In genomic region chr11:80602707-80603441, GRCm38 (mm10) we compare ENCODE assay signal across 8 mouse cellular contexts.
A peak's percentile ranks its signal among the peaks of the same experiment; 100 is the strongest.
DNase-seq lines count a peak whose midpoint lies in the region; ATAC-seq and TF ChIP-seq lines count a peak whose summit lies in the region.

No protein-coding gene starts in this region.

- H3K27ac ChIP-seq in embryonic facial prominence, embryonic 11.5 days (replicated peaks; ENCODE audit: low read depth, low read length): no peak overlapping the region

- no peaks in the 10 kb centered on the region for H3K4me1 ChIP-seq in embryonic facial prominence, embryonic 11.5 days (ENCODE audit: control insufficient read depth, insufficient read depth, low read length)

- no peaks in the 10 kb centered on the region for H3K79me2 ChIP-seq in myocyte (ENCODE audit: control insufficient read depth, insufficient read depth)

- peak overlapping the region; percentile 21 for H3ac ChIP-seq in myocyte (ENCODE audit: control insufficient read depth, insufficient read length)

- no peaks in the 10 kb centered on the region for H3K9me3 ChIP-seq in embryonic facial prominence, embryonic 11.5 days (replicated peaks; ENCODE audit: control insufficient read depth, low read length)

- H3K4me3 ChIP-seq in embryonic facial prominence, embryonic 11.5 days (ENCODE audit: low read depth, low read length): peak overlapping the region; percentile 18
- H3K4me3 ChIP-seq in myocyte: peak overlapping the region; percentile 9

- peak overlapping the region; percentile 46 for H3K9ac ChIP-seq in embryonic facial prominence, embryonic 11.5 days (replicated peaks; ENCODE audit: low read length)

- ATAC-seq in embryonic facial prominence, embryonic 11.5 days (replicated peaks; ENCODE audit: insufficient number of reproducible peaks, low FRiP score, low TSS enrichment, low read depth): peak; percentile 62

- DNase-seq in spleen, adult 18-20 months: peak; percentile 12 to 16
- DNase-seq in spleen, postnatal 4 days (ENCODE audit: low spot score in 2 of 2): no peak
- DNase-seq in embryonic facial prominence, embryonic 11.5 days (ENCODE audit: low spot score): peak; percentile 59
- peak; percentile 22 to 24 for DNase-seq in heart, postnatal 10 days
- DNase-seq in left cerebral cortex, postnatal 25 days (ENCODE audit: low spot score in 2 of 2): peak; percentile 89 to 98
- DNase-seq in thymus, postnatal 14 days: peak; percentile 33
- no peak for DNase-seq in kidney, postnatal 4 days

- peak; percentile 52 for TF ChIP-seq POLR2A in myocyte (IDR thresholded peaks at IDR 0.05; ENCODE audit: insufficient read length, low read depth)

- no peaks in the 10 kb centered on the region for H3K36me3 ChIP-seq in embryonic facial prominence, embryonic 11.5 days (replicated peaks; ENCODE audit: control insufficient read depth, insufficient read depth, low read depth, low read length)
- H3K36me3 ChIP-seq in myocyte (ENCODE audit: control insufficient read depth, insufficient read depth): no peaks in the 10 kb centered on the region

- intact Hi-C loops in heart, postnatal 10 days (cut with DNase I): loop anchor here (5.0 kb wide), 1 partner anchor 126 kb away; the partner anchor contains the start of gene Cdk5r1
- intact Hi-C loops in left cerebral cortex, postnatal 25 days (cut with DNase I): loop anchor here (1.0 to 5.0 kb wide), 7 partner anchors 20 to 118 kb away; no protein-coding TSS in a partner anchor

- H3K27me3 ChIP-seq in embryonic facial prominence, embryonic 11.5 days (ENCODE audit: control insufficient read depth, insufficient read depth, low read length): no peaks in the 10 kb centered on the region
- no peaks in the 10 kb centered on the region for H3K27me3 ChIP-seq in myocyte (ENCODE audit: control insufficient read depth, insufficient read depth, insufficient read length)

- H3K4me2 ChIP-seq in embryonic facial prominence, embryonic 11.5 days (ENCODE audit: low read depth, low read length): peak overlapping the region; percentile 54
- H3K4me2 ChIP-seq in myocyte (ENCODE audit: low read depth): peak overlapping the region; percentile 92

- 2% methylated on average over 24 of the region's 24 CpGs for WGBS in embryonic facial prominence, embryonic 11.5 days

TF ChIP-seq in myocyte, 11 proteins besides CTCF, POLR2A, EP300 and RAD21:
- TF ChIP-seq SRF (IDR thresholded peaks at IDR 0.05; ENCODE audit: control insufficient read depth, insufficient read length, low read depth) (no peak), REST (IDR thresholded peaks at IDR 0.05; ENCODE audit: insufficient read depth, insufficient read length) (no peak), TCF3 (IDR thresholded peaks at IDR 0.05; ENCODE audit: insufficient read length, low read depth) (no peak), CEBPB (IDR thresholded peaks at IDR 0.05; ENCODE audit: insufficient read depth, poor library complexity, severe bottlenecking) (0 out of 2 replicates have a peak, but pooled peaks have one; percentile 15), TCF12 (IDR thresholded peaks at IDR 0.05; ENCODE audit: insufficient read depth, poor library complexity, severe bottlenecking) (no peak), USF1 (IDR thresholded peaks at IDR 0.05; ENCODE audit: low read depth) (peak; percentile 37), MAX (IDR thresholded peaks at IDR 0.05; ENCODE audit: low read depth) (no peak), MYOD1 (IDR thresholded peaks at IDR 0.05; ENCODE audit: control insufficient read depth in 1 of 3, insufficient read length in 2 of 3, low read depth in 2 of 3) (no peak), POLR2AphosphoS2 (IDR thresholded peaks at IDR 0.05; ENCODE audit: insufficient read length, low read depth) (peak; percentile 16), E2F4 (IDR thresholded peaks at IDR 0.05; ENCODE audit: insufficient read depth) (no peak), MYOG (IDR thresholded peaks at IDR 0.05; ENCODE audit: control insufficient read depth in 1 of 3, insufficient read depth in 1 of 3, insufficient read length in 2 of 3, low read depth in 2 of 3) (no peak)
TF ChIP-seq in myocyte: peak in this region for 3.

Comparison
In these comparisons a context has a peak if more than half of its experiments do, and no peak if none do; other contexts are left out.
1. DNase-seq: peak in spleen, adult 18-20 months (2 of 2), embryonic facial prominence, embryonic 11.5 days (single experiment), heart, postnatal 10 days (2 of 2), left cerebral cortex, postnatal 25 days (2 of 2) and thymus, postnatal 14 days (single experiment); none in spleen, postnatal 4 days (0 of 2) and kidney, postnatal 4 days (0 of 2).